Mouse (Mus musculus) intestine, postnatal 0 days (tissue): ENCODE data around the gene Ccdc40. TPM values are rescaled to one million over a fixed set of nuclear protein-coding genes. Genes with fewer than 3 reads are reported as not detected.
A peak's percentile ranks its signal among the peaks of the same experiment; 100 is the strongest.

Experiments
- ATAC-seq: fragments of 200-750 bp; cut with Nextera tagmentation; 2 replicates; pipeline ENCODE4 v1.8.0; 2017; ENCODE audit warnings: mild to moderate bottlenecking, moderate TSS enrichment, moderate library complexity
- H3K27ac ChIP-seq: fragments of 300-500 bp; sonication (generic); 2 replicates; pipeline ENCODE4 v1.5.1; 2014; ENCODE audit warnings: mild to moderate bottlenecking, low read depth, low read length, moderate library complexity
- H3K27me3 ChIP-seq: fragments of 300-500 bp; sonication (generic); replicated peaks from 2 replicates; pipeline ENCODE4 v1.6.1; 2014; ENCODE audit warnings: low read length, mixed read lengths; ENCODE audit not compliant: control insufficient read depth, insufficient read depth
- H3K36me3 ChIP-seq: fragments of 300-500 bp; sonication (generic); 2 replicates; pipeline ENCODE4 v1.6.1; 2014; ENCODE audit warnings: mild to moderate bottlenecking, moderate library complexity; ENCODE audit not compliant: control insufficient read depth, insufficient read depth
- H3K4me1 ChIP-seq: fragments of 300-500 bp; sonication (generic); replicated peaks from 2 replicates; pipeline ENCODE4 v1.6.1; 2014; ENCODE audit warnings: antibody characterized with exemption, low read length, mixed read lengths; ENCODE audit not compliant: control insufficient read depth, insufficient read depth
- H3K4me2 ChIP-seq: fragments of 300-500 bp; sonication (generic); replicated peaks from 2 replicates; pipeline ENCODE4 v1.6.1; 2014; ENCODE audit warnings: low read depth, mild to moderate bottlenecking, moderate library complexity
- H3K4me3 ChIP-seq: fragments of 300-500 bp; sonication (generic); 2 replicates; pipeline ENCODE4 v1.5.1; 2014; ENCODE audit warnings: low read depth, low read length
- H3K9ac ChIP-seq: fragments of 300-500 bp; sonication (generic); 2 replicates; pipeline ENCODE4 v1.6.1; 2014; ENCODE audit warnings: mild to moderate bottlenecking, low read depth, low read length
- H3K9me3 ChIP-seq: fragments of 300-500 bp; sonication (generic); 2 replicates; pipeline ENCODE4 v1.6.1; 2016; ENCODE audit warnings: mixed run types; ENCODE audit not compliant: control insufficient read depth
- CTCF ChIP-seq: sonication (generic); IDR thresholded peaks from 2 replicates; pipeline ENCODE4 v1.5.1; 2016; ENCODE audit warnings: low read depth, mild to moderate bottlenecking, control low read depth, antibody characterized with exemption, moderate library complexity
- WGBS: fragments of 180-500 bp; shearing (Covaris S2); extraction: QIAGEN DNeasy Blood & Tissue Kit; methylation state at CpG from one replicate; pipeline ENCODE4 v1.1.7; 2014; 5-methylcytosine and 5-hydroxymethylcytosine counted together
- polyA plus RNA-seq: library from polyadenylated mRNA; unstranded; fragments of >200 nt; fragmentation: Nextera tagmentation; extraction: Ambion mirVana; gene quantifications from 2 replicates; pipeline ENCODE4 v1.2.1, GENCODE M21; 2015

The Ccdc40 gene
- 1.5 and 1.8 TPM in 2 replicates for polyA plus RNA-seq

GRCm38 (mm10) chr11:119228091-119228781 lies at the start of gene Ccdc40, which contains the start of gene Tbc1d16:
Gene Ccdc40, plus strand, starts transcription at chr11:119228572.
Gene Tbc1d16, minus strand, starts transcription at chr11:119228499.
- H3K9ac ChIP-seq, result peak within 1 kb of the TSS; percentile 71
- TF ChIP-seq CTCF, result no peak
- ATAC-seq, result peak; percentile 80
- peaks cover 11% of the 10 kb centered on the region; the same call in 1 of the 2 replicates for H3K27me3 ChIP-seq
- no peaks in the 10 kb centered on the region for H3K4me1 ChIP-seq
- H3K4me2 ChIP-seq, result peak within 1 kb of the TSS; percentile 99
- peak within 1 kb of the TSS; percentile 35; the same call in 1 of the 2 replicates for H3K27ac ChIP-seq
- H3K36me3 ChIP-seq, result no peaks in the 10 kb centered on the region
- 1% methylated on average over 53 of the region's 66 CpGs for WGBS
- H3K4me3 ChIP-seq, result peak within 1 kb of the TSS; percentile 64
- no peaks in the 10 kb centered on the region for H3K9me3 ChIP-seq

GRCm38 (mm10) chr11:119180824-119181582 lies 47.4 kb upstream of the Ccdc40 start:
- H3K4me1 ChIP-seq, result no peaks in the 10 kb centered on the region
- H3K27ac ChIP-seq, result no peak overlapping the region
- no peak for TF ChIP-seq CTCF
- no peak for ATAC-seq
- H3K27me3 ChIP-seq, result no peaks in the 10 kb centered on the region
- H3K4me3 ChIP-seq, result no peak overlapping the region
- no peak overlapping the region for H3K4me2 ChIP-seq
- no peaks in the 10 kb centered on the region for H3K9me3 ChIP-seq
- WGBS, result 78% methylated on average over 14 of the region's 14 CpGs
- H3K36me3 ChIP-seq, result no peaks in the 10 kb centered on the region
- no peak overlapping the region for H3K9ac ChIP-seq

DNA sequence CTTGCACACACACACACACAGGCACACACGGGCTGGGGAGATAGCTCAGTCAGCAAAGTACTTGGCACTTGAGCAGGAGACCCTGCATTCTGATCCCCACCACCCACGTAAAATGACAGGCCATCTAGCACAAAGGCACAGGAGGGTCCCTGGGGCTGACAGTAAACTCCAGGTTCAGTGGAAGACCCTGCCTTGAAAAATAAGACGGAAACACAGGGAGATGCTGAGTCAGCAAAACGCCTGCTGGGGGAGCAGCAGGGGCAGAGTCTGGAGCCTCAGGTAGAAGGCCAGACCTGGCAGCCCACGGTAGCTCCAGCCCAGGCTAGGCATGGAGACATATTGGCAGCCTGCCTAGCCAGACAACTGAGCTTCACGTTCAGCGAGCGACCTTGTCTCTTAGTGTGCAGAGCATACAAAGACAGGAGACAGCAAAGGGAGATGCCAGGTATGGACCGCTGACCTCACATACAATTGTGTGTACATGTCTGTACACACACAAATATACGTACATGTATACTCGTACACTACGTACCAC lies 46.4 kb upstream of the Ccdc40 start:
- no peak for ATAC-seq
- Histone ChIP-seq H3K27ac (no peak overlapping the region), H3K9ac (no peak overlapping the region), H3K9me3 (no peaks in the 10 kb centered on the region), H3K4me3 (no peak overlapping the region), H3K4me2 (no peak overlapping the region), H3K36me3 (no peaks in the 10 kb centered on the region), H3K4me1 (no peaks in the 10 kb centered on the region), H3K27me3 (no peaks in the 10 kb centered on the region)
- WGBS, result 80% methylated on average over 12 of the region's 12 CpGs
- no peak for TF ChIP-seq CTCF

DNA sequence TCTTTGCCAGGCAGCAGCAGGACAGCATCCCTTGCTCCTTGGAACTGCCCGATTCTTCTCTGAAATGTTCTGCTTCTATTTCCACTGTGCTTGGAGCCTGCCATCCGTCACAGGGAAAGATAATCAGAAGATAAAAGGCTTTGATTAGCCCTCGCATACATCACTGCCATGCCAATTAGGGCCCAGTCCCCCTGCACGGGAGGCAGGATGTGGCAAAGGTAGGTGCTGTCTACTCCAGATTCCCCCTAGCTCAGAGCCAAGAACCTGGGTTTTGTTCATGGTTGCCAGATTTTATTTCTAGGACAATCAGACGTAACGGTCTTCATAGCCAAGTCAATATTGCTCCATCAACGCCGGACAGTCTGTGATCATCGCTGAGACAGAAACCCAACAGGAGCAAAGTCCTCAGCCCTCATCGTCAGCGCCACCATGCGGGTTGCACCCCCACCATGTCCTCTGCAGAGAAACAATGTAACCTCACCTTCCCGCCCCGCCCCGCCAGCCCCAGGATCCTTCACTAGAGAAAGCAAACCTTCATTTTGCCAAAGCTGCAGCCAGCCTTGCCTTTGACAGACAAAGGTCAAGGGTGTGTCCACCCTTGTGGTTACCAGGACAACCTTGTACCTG lies 44.6 kb upstream of the Ccdc40 start:
- Histone ChIP-seq H3K9ac (no peak overlapping the region), H3K4me3 (no peak overlapping the region), H3K27me3 (no peaks in the 10 kb centered on the region), H3K36me3 (no peaks in the 10 kb centered on the region), H3K4me2 (no peak overlapping the region), H3K4me1 (peaks cover 4% of the 10 kb centered on the region; the same call in 1 of the 2 replicates), H3K27ac (no peak overlapping the region), H3K9me3 (no peaks in the 10 kb centered on the region)
- WGBS, result 42% methylated on average over 15 of the region's 15 CpGs
- ATAC-seq, result peak; percentile 35; the same call in 1 of the 2 replicates
- TF ChIP-seq CTCF, result peak; percentile 44

DNA sequence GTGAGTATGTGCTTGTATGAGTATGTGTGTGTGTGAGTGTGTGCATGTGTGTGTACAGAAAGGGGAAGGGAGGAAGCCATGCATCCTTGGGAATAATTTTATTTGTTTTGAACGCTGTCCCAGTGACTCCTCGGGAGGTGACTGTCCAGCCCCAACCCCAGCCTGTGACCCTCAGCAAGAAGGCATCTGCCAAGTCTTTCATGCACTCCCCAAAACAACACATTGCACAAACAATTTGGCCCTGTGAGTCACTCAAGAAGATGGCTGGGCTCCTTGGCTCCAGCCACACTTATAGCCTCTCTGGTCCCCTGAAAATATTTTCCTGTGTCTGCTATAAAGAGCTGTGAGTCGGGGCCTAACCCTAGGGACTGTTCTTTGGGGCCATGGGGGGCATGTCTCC lies 42.0 kb upstream of the Ccdc40 start:
- 66% methylated on average over 3 of the region's 3 CpGs for WGBS

More for the DNA sequence above, 42.0 kb upstream of the Ccdc40 start:
- Histone ChIP-seq H3K4me2 (no peak overlapping the region), H3K36me3 (no peaks in the 10 kb centered on the region), H3K9me3 (no peaks in the 10 kb centered on the region), H3K4me1 (peaks cover 4% of the 10 kb centered on the region; the same call in 1 of the 2 replicates), H3K9ac (no peak overlapping the region), H3K27ac (no peak overlapping the region), H3K27me3 (no peaks in the 10 kb centered on the region), H3K4me3 (no peak overlapping the region)
- no peak for ATAC-seq
- TF ChIP-seq CTCF, result no peak
